Mouse (Mus musculus) E14TG2a.4 (cell line): ENCODE measurements at regions not wholly inside any gene's neighbourhood (a gene's known extent, or its start where the extent isn't known, plus 50 kb on each side); places are given as distances from the start of the nearest gene placed in this dataset.

ENCODE experiments used
- CTCF ChIP-seq: conservative IDR thresholded peaks from 2 replicates; pipeline ENCODE4 v1.5.1; 2014; ENCODE audit warnings: low read length
- POU5F1 ChIP-seq: IDR thresholded peaks from 2 replicates; pipeline ENCODE4 v1.6.1; 2014; ENCODE audit warnings: low read length, borderline replicate concordance

DNA sequence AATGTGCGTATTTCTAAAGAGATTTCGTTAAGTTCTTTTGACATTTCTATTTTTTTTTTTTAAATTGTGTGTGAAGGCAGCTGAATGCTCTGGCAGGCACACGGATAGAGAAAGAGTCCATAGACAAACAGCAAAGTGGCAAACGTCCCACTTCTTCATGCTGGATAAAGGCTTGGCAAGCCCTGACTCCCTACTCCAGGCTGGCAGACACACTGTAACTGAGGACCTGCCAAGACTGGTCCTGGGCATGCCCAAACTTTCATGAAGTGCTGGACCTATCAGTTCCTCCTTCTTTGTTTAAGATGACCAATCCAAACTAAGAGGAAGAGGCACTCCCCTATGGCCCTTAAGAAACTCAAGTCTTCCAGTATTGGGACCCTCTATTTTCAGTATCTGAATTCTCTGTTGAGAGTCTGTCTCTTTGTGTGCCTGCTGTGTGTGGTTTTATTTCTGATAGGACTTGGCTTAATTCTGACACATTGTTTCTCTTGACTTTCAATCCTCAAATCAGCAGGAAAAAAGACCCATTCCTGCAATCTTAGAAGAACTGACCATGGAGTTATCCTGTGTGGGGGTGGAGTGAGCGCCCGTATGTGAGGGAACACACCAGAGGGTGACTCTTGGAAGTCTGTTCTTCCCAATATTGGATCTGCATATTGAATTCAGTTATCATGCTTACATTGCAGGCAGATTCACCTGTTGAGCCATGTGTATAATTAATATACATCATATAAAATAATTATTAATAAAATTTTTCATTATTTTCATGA lies 343.6 kb downstream of the Cdh10 start:
- TF ChIP-seq CTCF = no peak
- no peak for TF ChIP-seq POU5F1
